Mouse (Mus musculus) telencephalon, adult 2 months (tissue): Measurements from ENCODE around the gene Brms1.
"Not testable (repeated sequence)": the region's sequence is repeated elsewhere in the genome, so short reads cannot be mapped to it uniquely, and the experiment has no call there.

Experiments
- DNase-seq: peaks from one replicate; pipeline ENCODE4 v3.0.0-alpha.2; 2011; ENCODE audit warnings: low read depth, low spot score

Gene Brms1

GRCm38 (mm10) chr19:5065104-5065503 is 23.9 kb downstream of the Brms1 start:
- no peak for DNase-seq

- no peak for DNase-seq
Measured at GRCm38 (mm10) chr19:5067040-5067799, 26.1 kb downstream of the Brms1 start.

- no peak for DNase-seq
Measured at GRCm38 (mm10) chr19:5067867-5068569, 26.9 kb downstream of the Brms1 start, which contains the start of gene Cd248. Gene Cd248, plus strand, starts transcription at chr19:5068078.

GRCm38 (mm10) chr19:5068570-5069234 is 27.5 kb downstream of the Brms1 start:
- no peak for DNase-seq

- no peak for DNase-seq
Measured at GRCm38 (mm10) chr19:5069486-5069885, 28.3 kb downstream of the Brms1 start.

- no peak for DNase-seq
Measured at GRCm38 (mm10) chr19:5069978-5070377, 28.8 kb downstream of the Brms1 start.

GRCm38 (mm10) chr19:5071077-5071476 is 29.9 kb downstream of the Brms1 start:
- no peak for DNase-seq

- no peak for DNase-seq
Measured at GRCm38 (mm10) chr19:5071545-5072369, 30.6 kb downstream of the Brms1 start.

GRCm38 (mm10) chr19:5072389-5073019 is 31.4 kb downstream of the Brms1 start:
- no peak for DNase-seq

- no peak for DNase-seq
Measured at GRCm38 (mm10) chr19:5073028-5073427, 31.9 kb downstream of the Brms1 start.

- no peak for DNase-seq
Measured at GRCm38 (mm10) chr19:5073518-5073917, 32.4 kb downstream of the Brms1 start.

- DNase-seq = no peak
Measured at GRCm38 (mm10) chr19:5079279-5079678, 38.1 kb downstream of the Brms1 start.

- no peak for DNase-seq
Measured at GRCm38 (mm10) chr19:5082005-5082404, 40.9 kb downstream of the Brms1 start.

- DNase-seq = no peak
Measured at GRCm38 (mm10) chr19:5082596-5082995, 41.4 kb downstream of the Brms1 start.

- no peak for DNase-seq
Measured at GRCm38 (mm10) chr19:5083961-5084833, 43.0 kb downstream of the Brms1 start.

GRCm38 (mm10) chr19:5084834-5085144 is 43.6 kb downstream of the Brms1 start:
- DNase-seq = no peak

GRCm38 (mm10) chr19:5085145-5085863 is 44.1 kb downstream of the Brms1 start, which contains the start of gene Tmem151a:
Gene Tmem151a, minus strand, starts transcription at chr19:5085531.
- DNase-seq = no peak

- not testable (repeated sequence) for DNase-seq
Measured at GRCm38 (mm10) chr19:5086533-5086932, 45.4 kb downstream of the Brms1 start.
